Mouse (Mus musculus) myocyte (in vitro differentiated cells): ENCODE measurements around the gene Celf5.

Experiments used
- CEBPB ChIP-seq: IDR thresholded peaks from 2 replicates; pipeline ENCODE4 v1.6.1; 2011; ENCODE audit warnings: mild to moderate bottlenecking, moderate library complexity; ENCODE audit not compliant: poor library complexity, insufficient read depth, severe bottlenecking
- E2F4 ChIP-seq: IDR thresholded peaks from one replicate; pipeline ENCODE4 v1.6.1; 2011; ENCODE audit warnings: mild to moderate bottlenecking, control low read depth, moderate library complexity; ENCODE audit not compliant: insufficient read depth
- MAX ChIP-seq: IDR thresholded peaks from one replicate; pipeline ENCODE4 v1.6.1; 2011; ENCODE audit warnings: low read depth, mild to moderate bottlenecking, control low read depth
- MYOD1 ChIP-seq, 3 experiments: IDR thresholded peaks; one replicate each; pipeline ENCODE4 v1.6.1; 2011; ENCODE audit warnings: control low read depth in 2 of 3, low read depth in 2 of 3, mild to moderate bottlenecking in 2 of 3, moderate library complexity in 1 of 3; ENCODE audit not compliant: insufficient read length in 2 of 3, control insufficient read depth in 1 of 3
- MYOG ChIP-seq, 3 experiments: IDR thresholded peaks; one replicate each; pipeline ENCODE4 v1.6.1; 2011; ENCODE audit warnings: control low read depth in 2 of 3, low read depth in 2 of 3, mild to moderate bottlenecking in 2 of 3; ENCODE audit not compliant: insufficient read length in 2 of 3, control insufficient read depth in 1 of 3, insufficient read depth in 1 of 3
- POLR2A ChIP-seq: IDR thresholded peaks from one replicate; pipeline ENCODE4 v1.6.1; 2011; ENCODE audit warnings: low read depth, mild to moderate bottlenecking, control low read depth, moderate library complexity; ENCODE audit not compliant: insufficient read length
- POLR2AphosphoS2 ChIP-seq: IDR thresholded peaks from one replicate; pipeline ENCODE4 v1.6.1; 2011; ENCODE audit warnings: low read depth, control low read depth; ENCODE audit not compliant: insufficient read length
- REST ChIP-seq: IDR thresholded peaks from one replicate; pipeline ENCODE4 v1.6.1; 2011; ENCODE audit warnings: mild to moderate bottlenecking, control low read depth, moderate library complexity; ENCODE audit not compliant: insufficient read depth, insufficient read length
- SRF ChIP-seq: IDR thresholded peaks from one replicate; pipeline ENCODE4 v1.6.1; 2011; ENCODE audit warnings: low read depth; ENCODE audit not compliant: control insufficient read depth, insufficient read length
- TCF12 ChIP-seq: IDR thresholded peaks from one replicate; pipeline ENCODE4 v1.6.1; 2011; ENCODE audit warnings: mild to moderate bottlenecking, control low read depth; ENCODE audit not compliant: poor library complexity, insufficient read depth, severe bottlenecking
- TCF3 ChIP-seq: IDR thresholded peaks from one replicate; pipeline ENCODE4 v1.6.1; 2011; ENCODE audit warnings: low read depth, control low read depth; ENCODE audit not compliant: insufficient read length
- USF1 ChIP-seq: IDR thresholded peaks from one replicate; pipeline ENCODE4 v1.6.1; 2011; ENCODE audit warnings: low read depth, mild to moderate bottlenecking, control low read depth, moderate library complexity

- TF ChIP-seq POLR2A (no peak), MYOD1 (IDR thresholded peaks at IDR 0.05; ENCODE audit: control insufficient read depth in 1 of 3, insufficient read length in 2 of 3, low read depth in 2 of 3) (peak in 1 of 3 experiments; percentile 97), MYOG (IDR thresholded peaks at IDR 0.05; ENCODE audit: control insufficient read depth in 1 of 3, insufficient read depth in 1 of 3, insufficient read length in 2 of 3, low read depth in 2 of 3) (peak in 2 of 3 experiments; percentile 77 to 99), USF1 (no peak), TCF12 (peak; percentile 94), CEBPB (no peak), REST (no peak), MAX (peak; percentile 35), POLR2AphosphoS2 (no peak), SRF (peak; percentile 17), TCF3 (no peak), E2F4 (peak; percentile 77)
These were observed 65.8 kb downstream of the Celf5 start for GRCm38 (mm10) chr10:81416581-81417226.
